25 mouse cellular contexts compared by ENCODE assay signal in the genomic region with DNA sequence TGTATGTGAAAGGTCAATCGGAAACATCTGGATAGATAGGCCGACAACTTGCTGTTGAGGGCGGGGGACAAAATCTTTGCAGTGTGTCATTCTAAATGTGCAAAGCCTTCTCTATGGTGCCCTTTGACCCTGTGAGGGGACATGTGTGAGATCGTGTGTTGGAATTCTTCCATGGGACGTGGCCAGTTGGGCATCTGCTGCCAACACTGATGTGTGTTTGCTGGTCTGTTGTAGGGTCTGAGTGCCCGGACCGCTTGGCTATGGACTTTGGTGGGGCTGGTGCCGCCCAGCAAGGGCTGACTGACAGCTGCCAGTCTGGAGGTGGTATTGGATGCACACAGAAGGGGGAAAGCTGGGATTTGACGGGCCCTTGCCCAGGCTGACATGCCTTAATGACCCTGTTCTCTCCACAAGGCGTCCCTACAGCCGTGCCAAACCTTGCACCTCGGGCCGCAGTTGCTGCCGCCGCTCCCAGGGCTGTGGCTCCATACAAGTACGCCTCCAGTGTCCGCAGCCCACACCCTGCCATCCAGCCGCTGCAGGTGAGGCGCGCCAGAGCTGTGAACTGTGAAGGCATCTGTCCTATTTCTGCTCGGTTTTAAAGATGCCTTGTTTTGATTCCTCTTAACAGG. TPM values are rescaled to one million over a fixed set of nuclear protein-coding genes. Genes with fewer than 3 reads are reported as not detected.
DNase-seq lines count a peak whose midpoint lies in the region.
"Had no signal": no experiment of that assay in that cellular context is flagged by ENCODE, and none has a peak within 500 bp of the region (broad histone marks: within the 10 kb centered on the region; RNA-seq: fewer than 3 reads in every experiment).

No protein-coding gene starts in this region.

- DNase-seq in adrenal gland, adult 2 months, result peak; percentile 21
- no peak for DNase-seq in adrenal gland, postnatal 25 days
- peak; percentile 56 for DNase-seq in gastrocnemius, adult 18-20 months (ENCODE audit: low spot score)
- DNase-seq in gastrocnemius, postnatal 25 days, result no peak
- peak; percentile 91 for DNase-seq in heart, adult 11 months
- DNase-seq in heart, postnatal 10 days, result no peak
- DNase-seq in lung, postnatal 10 days, result peak; percentile 21
- no peak for DNase-seq in lung, postnatal 25 days (ENCODE audit: low spot score)
- DNase-seq: B cell, adult 2 months; cerebellum, adult 11 months; cerebellum, adult 8-10 months; kidney, adult 2 months had no signal

- intact Hi-C loops in heart, postnatal 10 days (cut with DNase I), result no loop called here

RNA-seq across cellular contexts. Expression of a gene that starts 27.8 kb away (rescaled TPM):
- not detected for total RNA-seq in adrenal gland, adult 2 months (2021)
- polyA plus RNA-seq in adrenal gland, adult 2 months (2012; rRNA removed), result not detected in 2 replicates
- not detected in 2 replicates for total RNA-seq in adrenal gland, postnatal 25 days (2021)
- under 1 TPM in 1 of 2 experiments, not detected in 1; 0.25 TPM for total RNA-seq in gastrocnemius, adult 18-20 months (2021)
- total RNA-seq in gastrocnemius, postnatal 25 days (2021), result under 1 TPM in 1 of 2 experiments, not detected in 1; 0.16 TPM
- total RNA-seq in heart, postnatal 10 days (2021), result not detected
- total RNA-seq: adrenal gland, postnatal 4 days; common myeloid progenitor, adult 5-6 weeks; heart, adult 2 months; heart, postnatal 36 days had no signal
- polyA plus RNA-seq: CD4-positive, CD25-positive, alpha-beta regulatory T cell, adult 4 months; forebrain, embryonic 11.5 days; forebrain, embryonic 15.5 days; G1E; heart, embryonic 12.5 days; heart, embryonic 16.5 days; hindbrain, embryonic 11.5 days; hindbrain, embryonic 15.5 days; intestine, embryonic 16.5 days had no signal

RNA-seq across cellular contexts. Expression of a gene that starts 33.5 kb away (rescaled TPM):
- total RNA-seq in adrenal gland, adult 2 months (2021), result 100 to 1,000 TPM in 1 of 2 experiments, 10 to 100 TPM in 1; 98.9 to 110 TPM
- polyA plus RNA-seq in adrenal gland, adult 2 months (2012; rRNA removed), result 270 and 277 TPM in 2 replicates
- 97.7 and 112 TPM in 2 replicates for total RNA-seq in adrenal gland, postnatal 25 days (2021)
- total RNA-seq in gastrocnemius, adult 18-20 months (2021), result 100 to 1,000 TPM; 307 to 316 TPM
- total RNA-seq in gastrocnemius, postnatal 25 days (2021), result 100 to 1,000 TPM; 278 to 325 TPM
- total RNA-seq in heart, postnatal 10 days (2021), result 100 to 1,000 TPM; 259 to 282 TPM

RNA-seq across cellular contexts. Expression of a gene that starts 47.4 kb away (rescaled TPM):
- under 1 TPM in 1 of 2 experiments, not detected in 1; 0.21 TPM for total RNA-seq in adrenal gland, adult 2 months (2021)
- polyA plus RNA-seq in adrenal gland, adult 2 months (2012; rRNA removed), result 0.17 and 0.18 TPM in 2 replicates
- total RNA-seq in adrenal gland, postnatal 25 days (2021), result not detected in 2 replicates
- under 1 TPM; 0.50 to 0.78 TPM for total RNA-seq in gastrocnemius, adult 18-20 months (2021)
- total RNA-seq in gastrocnemius, postnatal 25 days (2021), result under 1 TPM; 0.35 to 0.36 TPM
- under 1 TPM in 1 of 2 experiments, not detected in 1; 0.17 TPM for total RNA-seq in heart, postnatal 10 days (2021)
- total RNA-seq: adrenal gland, postnatal 4 days; common myeloid progenitor, adult 5-6 weeks; heart, adult 2 months had no signal
- polyA plus RNA-seq: CD4-positive, CD25-positive, alpha-beta regulatory T cell, adult 4 months; heart, adult 2 months had no signal

Comparison
In these comparisons a context has a peak if more than half of its experiments do, and no peak if none do; other contexts are left out.
1. DNase-seq: peak in adrenal gland, adult 2 months (single experiment), gastrocnemius, adult 18-20 months (single experiment), heart, adult 11 months (single experiment) and lung, postnatal 10 days (single experiment); none in adrenal gland, postnatal 25 days (single experiment), gastrocnemius, postnatal 25 days (single experiment), heart, postnatal 10 days (0 of 2) and lung, postnatal 25 days (single experiment).